Mouse (Mus musculus) kidney, embryonic 16.5 days (tissue): ENCODE data around the gene Pigg. TPM values are rescaled to one million over a fixed set of nuclear protein-coding genes. Genes with fewer than 3 reads are reported as not detected.

Experiments used
- polyA plus RNA-seq: library from polyadenylated mRNA; unstranded; fragments of >200 nt; fragmentation: Nextera tagmentation; extraction: Ambion mirVana; gene quantifications from 2 replicates; pipeline ENCODE4 v1.2.1, GENCODE M21; 2015

The Pigg gene
- polyA plus RNA-seq, 1 experiment from 2014 or later: 7.3 TPM

Other genes starting within 250 kb of the Pigg start
- 91.5 and 97.4 TPM in 2 replicates for gene Mtf2, start 246.9 kb upstream of the Pigg start, polyA plus RNA-seq
- 40.3 and 42.0 TPM in 2 replicates for gene Tmed5, start 180.0 kb upstream of the Pigg start, polyA plus RNA-seq
- gene Ccdc18, start 179.7 kb upstream of the Pigg start, polyA plus RNA-seq: 7.2 and 13.5 TPM in 2 replicates
- gene Dr1, start 43.7 kb upstream of the Pigg start, polyA plus RNA-seq: 43.9 and 46.5 TPM in 2 replicates
- 0.21 TPM in 1 of 2 replicates, not detected in the other for gene Gm42517, start 55.3 kb downstream of the Pigg start, polyA plus RNA-seq
- gene Pde6b, start 75.8 kb downstream of the Pigg start, polyA plus RNA-seq: 0.39 and 0.49 TPM in 2 replicates
- gene Atp5k, start 121.8 kb downstream of the Pigg start, polyA plus RNA-seq: 354 and 360 TPM in 2 replicates
- 0.37 and 0.40 TPM in 2 replicates for gene Mfsd7a, start 136.3 kb downstream of the Pigg start, polyA plus RNA-seq
- gene Pcgf3, start 148.6 kb downstream of the Pigg start, polyA plus RNA-seq: 18.0 and 21.9 TPM in 2 replicates
- gene Cplx1, start 237.4 kb downstream of the Pigg start, polyA plus RNA-seq: 0.44 and 1.1 TPM in 2 replicates